Mouse (Mus musculus): ENCODE data around the gene Rpl4.

GRCm38 (mm10) chr9:64178974-64179646 lies 5.9 kb downstream of the Rpl4 start, which contains the start of gene Snapc5:
- no peak; the same call in 1 of the 2 replicates for TF ChIP-seq CTCF (IDR thresholded peaks at IDR 0.05; ENCODE audit: low read depth, low read length)
- TF ChIP-seq POLR2A (IDR thresholded peaks at IDR 0.05; ENCODE audit: borderline replicate concordance, low read depth, low read length) = peak; percentile 57; the same call in 1 of the 2 replicates

All from bone marrow macrophage, adult 2 months (primary cell).